In the genomic region with DNA sequence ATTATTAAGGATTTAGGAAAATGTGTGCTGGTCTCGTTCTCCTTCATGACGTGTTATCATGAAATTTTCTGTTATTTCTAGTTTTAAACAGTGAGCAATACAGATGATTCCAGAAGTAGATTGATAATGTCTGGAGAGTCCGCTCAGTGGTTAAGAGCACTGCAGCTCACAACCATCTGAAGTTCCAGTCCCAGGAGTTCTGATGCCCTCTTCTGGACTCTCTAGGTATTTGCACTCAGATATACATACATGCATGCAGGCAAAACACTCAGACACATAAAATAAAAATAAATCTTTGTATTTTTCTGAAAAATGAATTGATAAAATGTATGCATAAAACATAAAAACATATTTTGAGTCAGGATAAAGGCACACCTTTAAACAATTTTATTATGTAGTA, we compare ENCODE assay signal across 18 mouse cellular contexts.
DNase-seq lines count a peak whose midpoint lies in the region; ATAC-seq and TF ChIP-seq lines count a peak whose summit lies in the region.
"Had no signal": no experiment of that assay in that cellular context is flagged by ENCODE, and none has a peak within 500 bp of the region (broad histone marks: within the 10 kb centered on the region; RNA-seq: fewer than 3 reads in every experiment).

No protein-coding gene starts in this region.

- no peak for ATAC-seq in forebrain, embryonic 14.5 days
- no peak for ATAC-seq in forebrain, embryonic 12.5 days (ENCODE audit: low FRiP score)
- no peak for ATAC-seq in kidney, postnatal 0 days (replicated peaks; ENCODE audit: low FRiP score, low read depth)
- ATAC-seq in stomach, postnatal 0 days (ENCODE audit: low FRiP score, low TSS enrichment), result no peak
- ATAC-seq: forebrain, embryonic 16.5 days; midbrain, embryonic 13.5 days had no signal

- H3K4me2 ChIP-seq in forebrain, embryonic 14.5 days (ENCODE audit: low read length), result no peak overlapping the region
- H3K4me2 ChIP-seq in forebrain, embryonic 12.5 days, result no peak overlapping the region
- H3K4me2 ChIP-seq in kidney, postnatal 0 days (ENCODE audit: low read length), result no peak overlapping the region
- H3K4me2 ChIP-seq in stomach, postnatal 0 days (replicated peaks; ENCODE audit: low read depth), result no peak overlapping the region
- H3K4me2 ChIP-seq: limb, embryonic 15.5 days; midbrain, embryonic 13.5 days; stomach, embryonic 15.5 days had no signal

- peak; percentile 51 for TF ChIP-seq CTCF in kidney, postnatal 0 days (IDR thresholded peaks at IDR 0.05; ENCODE audit: low read depth)
- TF ChIP-seq CTCF in stomach, postnatal 0 days (IDR thresholded peaks at IDR 0.05; ENCODE audit: low read depth), result peak; percentile 43

- no peaks in the 10 kb centered on the region for H3K36me3 ChIP-seq in forebrain, embryonic 14.5 days (ENCODE audit: control insufficient read depth, insufficient read depth, low read length)
- no peaks in the 10 kb centered on the region for H3K36me3 ChIP-seq in forebrain, embryonic 12.5 days (replicated peaks)
- no peaks in the 10 kb centered on the region for H3K36me3 ChIP-seq in kidney, postnatal 0 days (ENCODE audit: insufficient read depth, low read length)
- no peaks in the 10 kb centered on the region for H3K36me3 ChIP-seq in stomach, postnatal 0 days (ENCODE audit: control insufficient read depth, insufficient read depth, low read length)
- H3K36me3 ChIP-seq: embryonic facial prominence, embryonic 10.5 days; limb, embryonic 15.5 days; midbrain, embryonic 13.5 days; stomach, embryonic 15.5 days had no signal

- no peak overlapping the region for H3K4me3 ChIP-seq in forebrain, embryonic 14.5 days (ENCODE audit: low read depth, low read length)
- H3K4me3 ChIP-seq in forebrain, embryonic 12.5 days (replicated peaks), result no peak overlapping the region
- no peak overlapping the region for H3K4me3 ChIP-seq in kidney, postnatal 0 days (replicated peaks; ENCODE audit: low read depth, low read length)
- no peak overlapping the region for H3K4me3 ChIP-seq in stomach, postnatal 0 days (ENCODE audit: low read depth, low read length)
- H3K4me3 ChIP-seq: embryonic facial prominence, embryonic 10.5 days; limb, embryonic 15.5 days; midbrain, embryonic 13.5 days; stomach, embryonic 15.5 days had no signal

- peak; percentile 10 for DNase-seq in forebrain, embryonic 14.5 days (ENCODE audit: low spot score)
- no peak for DNase-seq in kidney, postnatal 0 days (ENCODE audit: low spot score)
- DNase-seq in kidney, postnatal 10 days, result no peak
- DNase-seq in retina, embryonic 14.5 days (ENCODE audit: low spot score), result peak; percentile 27
- no peak for DNase-seq in retina, postnatal 1 day
- DNase-seq in stomach, postnatal 0 days (ENCODE audit: low spot score), result no peak
- no peak for DNase-seq in urinary bladder, adult 2 months (ENCODE audit: low spot score)
- DNase-seq: adrenal gland, postnatal 14 days; cerebellum, adult 8-10 months; heart, adult 11 months; lung, adult 18-20 months; right cerebral cortex, postnatal 14 days had no signal

- H3K27me3 ChIP-seq in forebrain, embryonic 14.5 days (replicated peaks; ENCODE audit: control insufficient read depth, insufficient read depth, low read length), result no peaks in the 10 kb centered on the region
- no peaks in the 10 kb centered on the region for H3K27me3 ChIP-seq in forebrain, embryonic 12.5 days
- no peaks in the 10 kb centered on the region for H3K27me3 ChIP-seq in kidney, postnatal 0 days (ENCODE audit: insufficient read depth, low read length)
- no peaks in the 10 kb centered on the region for H3K27me3 ChIP-seq in stomach, postnatal 0 days (ENCODE audit: control insufficient read depth, insufficient read depth, low read length)
- H3K27me3 ChIP-seq: limb, embryonic 15.5 days; midbrain, embryonic 13.5 days; stomach, embryonic 15.5 days had no signal

- no peak for TF ChIP-seq EP300 in stomach, postnatal 0 days (optimal IDR thresholded peaks at IDR 0.05)

- no peaks in the 10 kb centered on the region for H3K9me3 ChIP-seq in forebrain, embryonic 14.5 days (replicated peaks; ENCODE audit: control insufficient read depth, low read length)
- H3K9me3 ChIP-seq in forebrain, embryonic 12.5 days, result no peaks in the 10 kb centered on the region; the same call in 1 of the 2 replicates
- no peaks in the 10 kb centered on the region for H3K9me3 ChIP-seq in kidney, postnatal 0 days (replicated peaks; ENCODE audit: low read length)
- no peaks in the 10 kb centered on the region for H3K9me3 ChIP-seq in stomach, postnatal 0 days (ENCODE audit: control insufficient read depth, low read length)
- H3K9me3 ChIP-seq: limb, embryonic 15.5 days; midbrain, embryonic 13.5 days; stomach, embryonic 15.5 days had no signal

- H3K27ac ChIP-seq in forebrain, embryonic 14.5 days (ENCODE audit: low read depth, low read length), result no peak overlapping the region
- no peak overlapping the region for H3K27ac ChIP-seq in forebrain, embryonic 12.5 days
- no peak overlapping the region for H3K27ac ChIP-seq in kidney, postnatal 0 days
- H3K27ac ChIP-seq in stomach, postnatal 0 days (replicated peaks), result no peak overlapping the region
- H3K27ac ChIP-seq: embryonic facial prominence, embryonic 10.5 days; limb, embryonic 15.5 days; midbrain, embryonic 13.5 days; stomach, embryonic 15.5 days had no signal

- no peaks in the 10 kb centered on the region for H3K4me1 ChIP-seq in forebrain, embryonic 14.5 days (ENCODE audit: control insufficient read depth, insufficient read depth, low read length)
- H3K4me1 ChIP-seq in forebrain, embryonic 12.5 days, result no peaks in the 10 kb centered on the region
- no peaks in the 10 kb centered on the region for H3K4me1 ChIP-seq in kidney, postnatal 0 days (replicated peaks; ENCODE audit: insufficient read depth, low read length)
- no peaks in the 10 kb centered on the region for H3K4me1 ChIP-seq in stomach, postnatal 0 days (replicated peaks; ENCODE audit: control insufficient read depth, insufficient read depth)
- H3K4me1 ChIP-seq: embryonic facial prominence, embryonic 10.5 days; limb, embryonic 15.5 days; midbrain, embryonic 13.5 days; stomach, embryonic 15.5 days had no signal

- no peak overlapping the region for H3K9ac ChIP-seq in forebrain, embryonic 14.5 days (ENCODE audit: low read length)
- no peak overlapping the region for H3K9ac ChIP-seq in forebrain, embryonic 12.5 days
- H3K9ac ChIP-seq in kidney, postnatal 0 days (ENCODE audit: low read depth, low read length), result no peak overlapping the region
- no peak overlapping the region for H3K9ac ChIP-seq in stomach, postnatal 0 days (ENCODE audit: low read length)
- H3K9ac ChIP-seq: limb, embryonic 15.5 days; midbrain, embryonic 13.5 days; stomach, embryonic 15.5 days had no signal

- WGBS in forebrain, embryonic 14.5 days, result 92% methylated on average over 3 of the region's 3 CpGs
- WGBS in forebrain, embryonic 12.5 days, result 97% methylated on average over 3 of the region's 3 CpGs
- 94% methylated on average over 3 of the region's 3 CpGs for WGBS in kidney, postnatal 0 days
- 88% methylated on average over 3 of the region's 3 CpGs for WGBS in stomach, postnatal 0 days

Comparison
In these comparisons a context has a peak if more than half of its experiments do, and no peak if none do; other contexts are left out.
1. DNase-seq: peak in forebrain, embryonic 14.5 days (single experiment) and retina, embryonic 14.5 days (single experiment); none in kidney, postnatal 0 days (single experiment), kidney, postnatal 10 days (single experiment), retina, postnatal 1 day (single experiment), stomach, postnatal 0 days (single experiment) and urinary bladder, adult 2 months (single experiment).